In the genomic region with DNA sequence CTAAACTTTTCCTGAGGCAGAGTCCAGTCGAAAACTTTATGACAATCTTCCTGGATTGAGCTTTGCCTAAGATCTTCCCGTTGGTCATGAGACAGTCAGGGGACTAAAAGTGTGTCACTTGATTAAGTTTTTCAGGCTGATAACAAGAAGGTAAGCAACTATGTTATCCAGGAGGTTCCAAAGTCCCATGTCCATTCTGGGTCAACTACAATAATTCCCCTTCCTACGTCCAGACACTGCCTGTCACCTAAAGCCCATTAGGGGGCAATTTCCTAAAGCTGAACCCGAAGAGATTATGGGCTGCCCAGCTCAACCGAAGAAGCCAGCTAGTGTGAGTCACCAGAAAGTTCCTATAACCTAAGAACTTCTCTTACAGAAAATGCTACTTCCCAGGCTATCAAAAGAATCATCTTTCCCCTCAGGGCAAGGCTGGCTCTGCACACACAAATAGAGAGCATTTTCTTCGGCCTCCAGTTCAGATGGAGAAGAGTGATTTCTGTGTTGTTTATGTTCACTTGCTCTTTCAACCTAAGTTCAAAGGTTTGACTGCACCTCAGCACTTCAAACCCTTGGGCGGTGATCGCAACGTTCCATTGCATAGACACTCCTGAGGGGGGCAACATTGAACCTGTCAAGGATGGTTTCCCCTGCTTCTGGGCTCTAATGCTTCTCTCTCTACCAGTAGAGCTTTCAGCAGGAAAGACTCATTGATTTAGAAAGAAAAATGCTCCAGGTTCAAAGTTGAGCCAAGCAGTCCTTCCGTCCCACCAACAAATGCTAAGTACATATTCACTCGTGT, we compare ENCODE assay signal across 8 mouse cellular contexts.
DNase-seq lines count a peak whose midpoint lies in the region; ATAC-seq and TF ChIP-seq lines count a peak whose summit lies in the region.
"Had no signal": no experiment of that assay in that cellular context is flagged by ENCODE, and none has a peak within 500 bp of the region (broad histone marks: within the 10 kb centered on the region; RNA-seq: fewer than 3 reads in every experiment).

No protein-coding gene starts in this region.

- TF ChIP-seq CTCF in kidney, adult 2 months (conservative IDR thresholded peaks at IDR 0.05; ENCODE audit: insufficient read depth, insufficient read length, low read depth, low read length), result peak; percentile 71

- no peak overlapping the region for H3K27ac ChIP-seq in midbrain, embryonic 14.5 days (replicated peaks; ENCODE audit: low read depth, low read length)
- H3K27ac ChIP-seq in midbrain, embryonic 15.5 days, result no peak overlapping the region
- peak overlapping the region; percentile 56 for H3K27ac ChIP-seq in kidney, adult 2 months (ENCODE audit: insufficient read depth, low read depth, low read length)
- H3K27ac ChIP-seq: embryonic facial prominence, embryonic 12.5 days had no signal

- H3K4me2 ChIP-seq in midbrain, embryonic 14.5 days (ENCODE audit: low read length), result no peak overlapping the region
- H3K4me2 ChIP-seq in midbrain, embryonic 15.5 days, result no peak overlapping the region
- H3K4me2 ChIP-seq: embryonic facial prominence, embryonic 12.5 days had no signal

- 70% methylated on average over 11 of the region's 11 CpGs for WGBS in midbrain, embryonic 14.5 days
- 71% methylated on average over 11 of the region's 11 CpGs for WGBS in midbrain, embryonic 15.5 days
- 12% methylated on average over 11 of the region's 11 CpGs for WGBS in kidney, adult 2 months

- ATAC-seq in midbrain, embryonic 14.5 days (ENCODE audit: low FRiP score, low TSS enrichment), result no peak
- no peak for ATAC-seq in midbrain, embryonic 15.5 days (replicated peaks)
- peak; percentile 76 for ATAC-seq in common myeloid progenitor, adult 5-6 weeks (replicated peaks; ENCODE audit: low read depth, poor library complexity, severe bottlenecking)

- no peaks in the 10 kb centered on the region for H3K27me3 ChIP-seq in midbrain, embryonic 14.5 days (ENCODE audit: control insufficient read depth, insufficient read depth, low read length)
- no peaks in the 10 kb centered on the region for H3K27me3 ChIP-seq in midbrain, embryonic 15.5 days (replicated peaks)
- no peaks in the 10 kb centered on the region for H3K27me3 ChIP-seq in kidney, adult 2 months (replicated peaks; ENCODE audit: control insufficient read depth, insufficient read depth, low read length)
- H3K27me3 ChIP-seq: embryonic facial prominence, embryonic 12.5 days had no signal

- DNase-seq in midbrain, embryonic 14.5 days, result peak; percentile 51
- DNase-seq in adrenal gland, adult (ENCODE audit: inconsistent age in 2 of 2, low spot score in 1 of 2), result peak; percentile 70 to 87
- DNase-seq in kidney, adult 2 months, result peak; percentile 84
- DNase-seq in lung, postnatal 14 days, result peak; percentile 51
- peak; percentile 64 for DNase-seq in yolk sac, embryonic 10.5 days (ENCODE audit: low spot score)

- no peaks in the 10 kb centered on the region for H3K36me3 ChIP-seq in midbrain, embryonic 14.5 days (ENCODE audit: control insufficient read depth, insufficient read depth, low read length)
- H3K36me3 ChIP-seq in midbrain, embryonic 15.5 days (replicated peaks), result no peaks in the 10 kb centered on the region
- H3K36me3 ChIP-seq in kidney, adult 2 months (ENCODE audit: control insufficient read depth, insufficient read depth, low read length), result no peaks in the 10 kb centered on the region
- H3K36me3 ChIP-seq: embryonic facial prominence, embryonic 12.5 days had no signal

- no peaks in the 10 kb centered on the region for H3K9me3 ChIP-seq in midbrain, embryonic 14.5 days (ENCODE audit: control insufficient read depth, low read length)
- H3K9me3 ChIP-seq in midbrain, embryonic 15.5 days, result no peaks in the 10 kb centered on the region
- H3K9me3 ChIP-seq: embryonic facial prominence, embryonic 12.5 days had no signal

- H3K9ac ChIP-seq in midbrain, embryonic 14.5 days (replicated peaks; ENCODE audit: low read length), result no peak overlapping the region
- H3K9ac ChIP-seq in midbrain, embryonic 15.5 days, result no peak overlapping the region
- H3K9ac ChIP-seq: embryonic facial prominence, embryonic 12.5 days had no signal

- no peaks in the 10 kb centered on the region for H3K4me1 ChIP-seq in midbrain, embryonic 14.5 days (ENCODE audit: control insufficient read depth, insufficient read depth, low read length)
- H3K4me1 ChIP-seq in midbrain, embryonic 15.5 days, result no peaks in the 10 kb centered on the region
- peaks cover 10% of the 10 kb centered on the region; the same call in 1 of the 2 replicates for H3K4me1 ChIP-seq in kidney, adult 2 months (ENCODE audit: control insufficient read depth, insufficient read depth, low read length)
- H3K4me1 ChIP-seq: embryonic facial prominence, embryonic 12.5 days had no signal

- TF ChIP-seq POLR2A in kidney, adult 2 months (IDR thresholded peaks at IDR 0.05; ENCODE audit: low read depth, low read length), result no peak

- no peak overlapping the region for H3K4me3 ChIP-seq in midbrain, embryonic 14.5 days (replicated peaks; ENCODE audit: low read depth, low read length)
- H3K4me3 ChIP-seq in midbrain, embryonic 15.5 days, result no peak overlapping the region
- no peak overlapping the region for H3K4me3 ChIP-seq in kidney, adult 2 months (ENCODE audit: insufficient read depth, low read depth, low read length)
- H3K4me3 ChIP-seq: embryonic facial prominence, embryonic 12.5 days had no signal
